Mouse (Mus musculus) CH12.LX (cell line): Measurements from ENCODE around the gene Slc30a2.

Experiments used
- CTCF ChIP-seq, 2 experiments: IDR thresholded peaks in 1 of 2; conservative IDR thresholded peaks in 1 of 2; 2 replicates each; pipeline ENCODE4 v1.5.1; 2011 to 2012; ENCODE audit warnings: low read depth in 2 of 2, low read length in 2 of 2, improper control_type of control experiment in 1 of 2, inconsistent platforms in 1 of 2, mild to moderate bottlenecking in 1 of 2, moderate library complexity in 1 of 2
- EP300 ChIP-seq: IDR thresholded peaks from 2 replicates; pipeline ENCODE4 v1.6.1; 2011; ENCODE audit warnings: low read length, improper control_type of control experiment
- MAX ChIP-seq: IDR thresholded peaks from 2 replicates; pipeline ENCODE4 v1.6.1; 2011; ENCODE audit warnings: low read length, improper control_type of control experiment
- MYC ChIP-seq: IDR thresholded peaks from 2 replicates; pipeline ENCODE4 v1.6.1; 2011; ENCODE audit warnings: low read depth, mild to moderate bottlenecking, improper control_type of control experiment, low read length
- NELFE ChIP-seq: IDR thresholded peaks from 2 replicates; pipeline ENCODE4 v1.6.1; 2011; ENCODE audit warnings: low read depth, low read length, improper control_type of control experiment
- POLR2A ChIP-seq: IDR thresholded peaks from 2 replicates; pipeline ENCODE4 v1.6.1; 2011; ENCODE audit warnings: low read depth, mild to moderate bottlenecking, improper control_type of control experiment, low read length
- USF1 ChIP-seq: IDR thresholded peaks from 2 replicates; pipeline ENCODE4 v1.6.1; 2014; ENCODE audit warnings: low read depth, mild to moderate bottlenecking, inconsistent platforms, low read length, improper control_type of control experiment
- ZC3H11A ChIP-seq: IDR thresholded peaks from 2 replicates; pipeline ENCODE4 v1.6.1; 2012; ENCODE audit warnings: low read depth, mild to moderate bottlenecking, inconsistent platforms, low read length, improper control_type of control experiment

- TF ChIP-seq POLR2A (no peak), MAX (no peak), EP300 (no peak), ZC3H11A (no peak), MYC (no peak), CTCF (conservative IDR thresholded peaks at IDR 0.05 in 1 of 2, IDR thresholded peaks at IDR 0.05 in 1 of 2; ENCODE audit: low read depth in 2 of 2, low read length in 2 of 2) (no peak), NELFE (no peak), USF1 (no peak)
Observed at GRCm38 (mm10) chr4:134302084-134302483, 40.9 kb upstream of the Slc30a2 start.
